Mouse (Mus musculus) bone marrow macrophage, adult 2 months (primary cell): Measurements from ENCODE around the gene Maf.

Experiments
- CTCF ChIP-seq: IDR thresholded peaks from 2 replicates; pipeline ENCODE4 v1.5.1; 2012; ENCODE audit warnings: low read depth, mild to moderate bottlenecking, low read length, moderate library complexity
- POLR2A ChIP-seq: IDR thresholded peaks from 2 replicates; pipeline ENCODE4 v1.6.1; 2012; ENCODE audit warnings: mild to moderate bottlenecking, low read depth, low read length, borderline replicate concordance

- TF ChIP-seq POLR2A, result no peak
- no peak for TF ChIP-seq CTCF
Observed at GRCm38 (mm10) chr8:115696661-115697060, 10.9 kb downstream of the Maf start.
